Mouse (Mus musculus) kidney, postnatal 36 days (tissue): ENCODE measurements around the gene Klhl25.
"Not testable (repeated sequence)": the region's sequence is repeated elsewhere in the genome, so short reads cannot be mapped to it uniquely, and the experiment has no call there.

Experiments used
- DNase-seq, 2 experiments: peaks; one replicate each; pipeline ENCODE4 v3.0.0; 2021 to 2022; ENCODE audit warnings: mixed read lengths in 2 of 2

Gene Klhl25

DNA sequence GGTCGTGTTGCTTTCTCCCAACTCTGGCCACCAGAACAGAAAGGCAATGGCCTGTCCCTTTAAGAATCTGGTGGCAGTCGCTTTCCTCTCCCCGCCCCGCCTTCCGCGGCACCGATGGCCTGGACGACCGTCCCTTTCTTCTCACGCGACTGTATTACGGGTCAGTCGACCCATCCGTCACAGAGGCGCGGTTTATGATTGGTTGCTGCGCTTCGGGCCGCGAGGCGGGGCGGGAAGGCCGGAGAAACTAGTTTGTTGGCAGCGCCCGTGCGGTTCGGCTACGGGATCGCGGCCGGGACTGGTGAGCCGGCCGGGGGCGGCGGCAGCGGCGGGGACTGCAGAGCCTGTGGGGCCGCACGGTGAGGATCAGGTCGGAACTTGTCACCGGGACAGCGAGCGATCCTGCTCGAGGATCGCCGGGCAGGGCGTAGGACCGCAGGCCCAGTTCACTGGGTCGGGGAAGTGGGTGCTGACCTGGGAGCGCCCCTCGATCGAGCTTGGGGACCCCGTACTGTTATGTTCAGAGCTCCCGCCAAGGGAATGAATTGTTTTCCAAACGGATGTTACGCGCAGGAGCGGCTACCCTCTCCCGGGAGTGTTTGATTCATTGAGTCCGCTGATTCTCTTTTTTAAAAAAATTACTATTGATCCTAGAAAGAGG lies at the start of gene Klhl25:
TSS of gene Klhl25 (plus strand) at position 196 of the 661 bp plus-strand sequence.
- peak; percentile 97 to 98 for DNase-seq

DNA sequence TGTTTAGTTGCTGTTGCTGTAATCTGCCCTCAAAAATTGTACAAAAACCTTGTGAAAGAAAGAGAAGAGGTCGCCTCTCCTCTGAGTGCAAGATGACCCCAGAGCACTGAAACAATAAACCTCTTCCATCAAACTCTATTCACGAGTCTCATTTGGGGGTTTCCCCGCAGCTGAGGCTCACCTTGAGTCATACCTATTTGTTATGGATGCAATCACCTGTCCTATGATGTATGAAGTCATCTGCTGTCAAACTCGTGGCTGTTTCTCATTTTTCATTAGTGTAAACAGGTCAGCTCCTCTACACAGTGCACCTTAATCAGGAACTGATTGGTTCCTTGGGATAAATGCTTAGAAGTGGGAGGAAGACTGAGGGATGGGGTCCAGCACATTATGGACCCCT lies 47.6 kb upstream of the Klhl25 start:
- DNase-seq: no peak

DNA sequence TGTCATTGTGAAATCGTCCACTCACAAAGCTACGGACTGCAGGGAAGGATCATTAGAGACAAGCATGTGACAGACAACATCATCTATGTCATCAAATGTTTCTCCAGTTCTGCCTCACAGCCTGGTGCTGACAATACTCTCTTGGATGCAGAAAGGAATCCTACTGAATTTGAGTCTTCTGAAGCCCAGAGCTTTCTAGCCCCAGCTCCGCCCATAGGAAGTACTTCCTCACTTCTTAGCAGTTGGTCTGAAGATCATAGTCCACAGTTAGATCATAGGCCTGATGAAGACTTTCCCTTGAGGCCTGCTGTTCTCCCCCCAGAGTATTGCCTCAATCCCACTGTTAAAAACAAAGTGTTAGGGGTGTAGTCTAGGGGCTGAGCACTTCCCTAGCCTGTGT lies 47.1 kb upstream of the Klhl25 start:
- DNase-seq: no peak

DNA sequence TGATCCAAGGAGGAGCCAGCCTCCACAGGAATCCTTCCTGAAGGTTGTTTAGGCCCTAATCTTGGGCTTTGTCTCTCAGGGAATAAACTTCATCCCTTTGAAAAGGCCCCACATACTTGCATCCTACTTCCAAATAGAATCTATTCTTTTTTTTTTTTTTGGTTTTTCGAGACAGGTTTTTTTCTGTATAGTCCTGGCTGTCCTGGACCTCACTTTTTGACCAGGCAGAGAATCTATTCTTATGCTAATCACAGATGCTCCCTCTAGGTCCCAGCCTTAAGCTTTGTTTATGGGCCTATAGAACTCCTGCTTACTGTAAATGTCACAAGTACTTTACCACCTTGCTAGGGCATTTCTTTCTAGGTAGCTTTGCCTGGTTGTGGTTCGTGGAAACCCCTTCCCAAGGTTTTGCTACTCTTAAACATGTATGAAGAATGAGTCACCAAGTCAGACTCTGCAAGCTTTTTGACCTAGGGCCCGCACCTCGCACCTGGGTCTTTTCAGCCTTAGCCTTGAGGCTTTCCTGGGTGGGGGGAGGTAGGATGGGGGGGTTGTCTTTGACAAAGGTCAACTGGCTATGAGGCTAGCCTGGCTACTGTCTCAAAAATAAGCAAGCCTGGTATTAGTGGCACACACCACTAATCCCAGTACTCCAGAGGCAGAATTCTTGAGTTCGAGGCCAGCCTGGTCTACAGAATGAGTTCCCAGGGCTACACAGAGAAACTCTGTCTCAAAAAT lies 46.3 kb upstream of the Klhl25 start:
- no peak for DNase-seq

DNA sequence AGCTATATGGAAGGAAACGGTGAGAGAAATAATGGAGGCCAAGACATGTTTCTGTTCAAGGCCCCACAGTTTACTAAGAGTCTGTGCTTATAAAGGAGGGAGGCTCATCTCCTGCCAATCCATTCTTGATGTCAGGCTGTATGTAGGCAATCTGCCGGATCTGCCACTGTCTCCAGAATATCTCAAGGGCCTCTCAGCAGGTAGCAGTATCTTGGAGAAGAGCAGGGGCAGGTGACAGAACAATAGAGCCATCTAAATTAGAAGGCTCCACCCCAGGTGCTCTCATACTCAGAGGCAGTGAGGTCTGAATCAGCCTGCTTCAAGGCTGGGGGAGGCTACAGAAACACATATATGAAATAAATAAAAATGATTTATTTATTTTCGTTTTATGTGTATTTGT lies 45.2 kb upstream of the Klhl25 start:
- DNase-seq: no peak

DNA sequence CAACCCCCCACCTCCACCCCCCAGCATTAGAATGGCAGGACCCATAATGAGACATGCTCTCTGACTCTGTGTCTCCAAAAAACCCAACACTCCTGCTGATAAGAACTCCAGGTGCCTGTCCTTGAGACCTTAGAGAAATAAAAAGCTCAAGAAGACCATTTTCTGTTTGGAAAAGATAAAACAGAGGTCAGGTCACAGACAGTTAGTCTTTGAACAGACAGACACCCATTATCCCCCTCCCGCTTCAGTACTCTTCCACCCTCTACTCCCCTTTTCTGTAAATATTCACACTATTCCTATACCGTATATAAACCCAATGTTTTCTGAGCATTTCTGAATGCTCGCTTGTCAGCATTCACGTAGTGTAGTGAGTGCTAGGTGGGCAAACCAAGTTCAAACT lies 41.9 kb upstream of the Klhl25 start:
- DNase-seq: no peak

DNA sequence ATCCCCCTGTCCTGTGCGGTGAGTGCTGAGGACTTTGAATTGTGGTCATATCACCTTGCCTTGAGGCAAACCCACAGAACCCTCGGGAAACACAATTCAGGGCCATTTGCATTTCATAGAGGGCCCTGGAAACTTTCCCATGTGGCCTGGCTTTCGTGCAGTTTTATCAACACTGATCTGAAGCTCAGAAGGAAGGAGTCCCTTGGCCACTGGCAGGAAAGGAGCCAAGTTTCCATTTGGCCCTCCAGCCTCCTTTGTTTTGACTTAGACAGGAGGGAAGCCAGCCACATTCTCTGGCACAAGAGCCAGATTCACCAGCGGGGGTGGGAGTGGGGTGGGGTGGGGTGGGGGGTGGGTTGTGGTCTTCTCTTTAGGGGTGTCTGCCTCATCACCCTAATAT lies 41.4 kb upstream of the Klhl25 start:
- peak; percentile 78 to 79 for DNase-seq

DNA sequence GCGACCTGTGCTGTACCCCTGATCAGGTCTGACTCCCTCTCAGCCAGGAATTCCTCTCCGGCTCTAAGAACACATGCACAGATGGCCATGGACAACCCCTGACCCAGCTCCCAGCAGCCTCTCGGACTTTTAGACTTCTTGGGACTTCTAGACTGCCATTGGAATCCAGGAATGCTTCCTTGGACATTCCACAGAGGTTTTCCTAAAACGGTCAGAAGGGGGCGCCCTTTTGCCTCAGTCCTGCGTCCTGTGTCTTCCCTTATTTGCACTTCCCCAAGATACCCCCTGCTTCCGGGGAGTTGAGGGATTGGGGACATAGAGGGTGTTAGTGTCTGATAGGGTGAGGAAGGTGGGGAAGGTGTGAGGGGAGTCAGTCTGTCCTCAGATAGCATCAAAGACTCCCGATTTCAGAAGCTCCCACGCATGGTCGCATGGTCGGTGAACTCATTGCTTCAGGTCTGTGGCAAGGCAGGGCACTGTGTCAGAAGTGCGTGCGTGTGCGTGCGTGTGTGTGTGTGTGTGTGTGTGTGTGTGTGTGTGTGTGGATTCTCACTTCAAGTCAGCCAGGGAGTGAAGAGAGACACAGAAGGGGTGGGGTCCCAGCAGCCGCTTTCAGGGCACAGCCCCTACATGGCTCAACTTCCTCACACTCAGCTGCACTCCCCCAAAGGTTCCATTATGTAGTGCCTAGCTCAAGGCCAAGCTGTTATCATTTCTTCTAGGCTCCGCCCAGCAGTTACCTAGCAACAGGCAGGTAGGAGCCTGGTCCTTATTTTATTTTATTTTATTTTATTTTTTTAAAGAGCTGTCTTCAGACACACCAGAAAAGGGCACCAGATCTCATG lies 40.4 kb upstream of the Klhl25 start:
- DNase-seq: peak; percentile 32 to 74

DNA sequence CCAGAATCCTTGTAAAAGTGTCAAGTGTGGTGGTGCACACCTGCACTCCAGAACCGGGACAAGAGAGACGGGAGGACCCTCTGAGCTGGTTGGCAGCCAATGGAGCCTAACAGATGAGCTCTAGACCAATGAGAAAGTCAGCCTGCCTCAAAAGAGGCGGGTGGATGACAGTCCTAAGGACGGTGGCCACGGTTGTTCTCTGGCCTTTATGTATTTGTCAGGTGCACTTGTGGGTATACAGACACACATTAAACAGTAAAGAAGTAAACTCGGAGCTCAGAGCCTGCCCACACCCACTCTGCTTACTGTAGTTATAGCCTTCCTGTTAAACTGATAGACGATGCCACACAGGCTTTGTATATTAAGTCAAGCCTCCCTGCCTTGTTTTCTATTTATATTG lies 27.4 kb upstream of the Klhl25 start:
- DNase-seq: no peak

DNA sequence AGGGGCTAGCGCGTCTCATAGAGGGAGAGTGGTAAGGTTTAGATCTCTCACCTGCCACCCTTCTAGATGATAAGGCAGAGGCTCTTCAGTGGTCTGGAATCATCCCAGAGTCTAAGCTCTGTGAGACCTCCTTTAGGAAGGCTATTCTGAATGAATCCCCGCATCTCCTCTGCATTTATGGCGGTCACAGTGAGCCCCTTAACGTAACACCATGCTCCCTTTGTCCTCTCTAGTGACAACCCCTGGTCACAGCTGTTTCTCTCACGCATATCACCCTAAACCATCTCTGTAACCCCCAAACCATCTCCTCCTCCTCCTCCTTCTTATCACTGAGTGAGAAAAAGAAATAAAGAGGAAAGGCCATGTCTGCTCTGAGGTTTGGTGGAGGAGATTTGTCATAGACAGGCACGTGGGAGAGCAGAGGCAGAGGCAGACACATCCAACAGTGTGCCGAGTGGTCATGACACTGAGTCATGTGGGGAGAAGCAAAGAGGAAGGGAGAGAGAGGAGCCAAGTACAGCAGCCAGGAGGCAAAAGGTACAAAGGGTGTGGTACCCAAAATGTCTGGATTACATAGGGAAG lies 25.9 kb upstream of the Klhl25 start:
- DNase-seq: no peak

DNA sequence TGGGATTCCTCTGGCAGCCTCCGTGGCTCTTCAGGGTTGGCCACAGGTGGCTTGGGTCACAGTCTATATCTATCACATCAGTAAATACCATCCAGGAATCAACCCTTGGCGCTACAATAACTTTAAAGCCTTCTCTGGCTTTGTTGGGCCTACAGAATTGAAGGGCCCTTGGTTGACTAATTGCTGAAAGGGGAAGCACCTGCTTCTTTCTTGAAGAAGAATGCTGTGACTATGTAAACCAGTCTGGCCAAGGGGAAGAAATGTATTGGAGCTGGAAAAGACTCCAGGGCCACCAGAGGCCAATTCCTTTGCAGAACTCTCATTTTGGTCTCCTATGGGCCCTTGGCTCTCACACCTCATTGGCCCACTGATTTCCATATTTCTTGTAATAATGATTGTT lies 25.0 kb upstream of the Klhl25 start:
- no peak for DNase-seq

DNA sequence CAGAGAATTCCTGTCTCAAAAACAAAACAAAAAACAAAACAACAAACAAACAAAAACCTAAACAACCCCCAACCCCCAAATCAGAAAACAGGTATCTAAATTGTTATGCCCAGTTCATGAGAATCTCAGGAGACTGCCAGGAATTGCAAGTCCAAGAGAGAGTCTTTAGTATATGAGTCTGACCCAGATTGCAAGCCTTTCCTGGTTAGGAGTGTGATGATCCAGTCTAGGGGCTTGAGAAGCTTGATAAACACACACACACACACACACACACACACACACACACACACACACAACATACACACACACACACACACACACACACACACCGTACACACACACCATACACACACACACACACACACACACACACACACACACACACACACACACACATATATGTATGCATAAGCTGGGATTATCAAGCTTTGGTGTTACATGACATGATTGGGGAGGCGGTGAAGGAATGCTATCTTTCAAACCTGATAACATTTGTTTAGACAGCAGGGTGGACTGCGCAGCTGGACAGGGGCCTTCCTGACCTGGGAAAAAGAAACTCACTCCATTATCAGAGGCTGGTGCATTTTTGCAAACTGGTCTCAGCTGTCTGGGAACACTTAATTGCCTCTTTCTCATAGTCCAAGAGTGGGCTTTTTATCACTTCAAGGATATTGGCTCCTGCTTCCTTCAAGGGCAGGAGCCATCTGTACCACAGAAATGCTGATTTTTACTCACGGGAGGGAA lies 21.6 kb upstream of the Klhl25 start:
- DNase-seq: no peak

DNA sequence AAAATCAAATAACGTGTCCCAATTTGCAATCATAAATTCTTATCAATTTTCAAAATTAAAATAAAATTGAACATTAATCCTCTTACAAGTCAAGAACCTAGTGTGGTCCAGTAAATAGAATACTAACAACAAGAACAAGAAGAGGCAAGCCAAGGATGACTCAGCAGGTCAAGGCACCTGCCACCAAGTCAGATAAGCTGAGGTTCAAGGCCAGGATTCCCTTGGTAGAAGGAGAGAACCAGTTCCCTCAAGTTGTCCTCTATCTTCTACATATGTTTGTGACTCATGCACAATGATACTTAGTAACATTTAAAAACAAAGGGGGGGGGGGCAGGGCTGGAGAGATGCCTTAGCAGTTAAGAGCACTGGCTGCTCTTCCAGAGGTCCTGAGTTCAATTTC lies 20.8 kb upstream of the Klhl25 start:
- no peak for DNase-seq

DNA sequence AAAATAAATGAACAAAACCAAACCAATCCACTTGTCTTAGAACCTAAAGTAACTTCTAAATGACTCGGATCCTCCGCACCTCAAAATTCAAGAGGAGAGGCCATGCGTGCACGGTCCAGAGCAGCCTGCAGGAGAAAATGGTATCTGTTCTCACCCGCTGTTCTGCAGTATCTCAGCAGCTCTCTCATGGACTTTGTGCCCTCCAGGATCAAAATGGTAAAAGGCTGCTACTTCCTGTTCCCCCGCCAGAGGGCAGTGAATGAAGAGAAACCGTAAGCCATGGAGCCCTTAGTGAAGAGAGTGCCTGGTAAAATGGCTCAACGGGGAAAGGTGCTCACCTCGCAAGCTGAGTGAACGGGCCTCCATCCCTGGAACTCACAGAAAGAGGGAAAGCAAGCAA lies 20.3 kb upstream of the Klhl25 start:
- peak; percentile 78 to 85 for DNase-seq

DNA sequence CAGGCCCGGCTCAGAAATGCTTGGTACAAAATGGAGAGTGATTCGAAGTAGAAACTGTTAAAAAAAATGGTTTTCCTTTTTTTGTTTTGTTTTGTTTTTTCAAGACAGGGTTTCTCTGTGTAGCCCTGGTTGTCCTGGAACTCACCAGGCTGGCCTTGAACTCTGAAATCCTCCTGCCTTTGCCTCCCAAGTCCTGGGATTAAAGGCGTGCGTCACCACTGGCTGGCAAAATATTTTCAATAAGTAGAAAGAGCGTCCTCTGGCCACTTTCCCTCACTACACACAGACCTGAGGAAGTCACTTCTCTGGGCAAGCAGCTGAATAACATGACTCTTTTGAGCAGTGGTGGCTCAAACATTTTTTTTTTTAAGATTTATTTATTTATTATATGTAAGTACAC lies 19.6 kb upstream of the Klhl25 start:
- no peak for DNase-seq

DNA sequence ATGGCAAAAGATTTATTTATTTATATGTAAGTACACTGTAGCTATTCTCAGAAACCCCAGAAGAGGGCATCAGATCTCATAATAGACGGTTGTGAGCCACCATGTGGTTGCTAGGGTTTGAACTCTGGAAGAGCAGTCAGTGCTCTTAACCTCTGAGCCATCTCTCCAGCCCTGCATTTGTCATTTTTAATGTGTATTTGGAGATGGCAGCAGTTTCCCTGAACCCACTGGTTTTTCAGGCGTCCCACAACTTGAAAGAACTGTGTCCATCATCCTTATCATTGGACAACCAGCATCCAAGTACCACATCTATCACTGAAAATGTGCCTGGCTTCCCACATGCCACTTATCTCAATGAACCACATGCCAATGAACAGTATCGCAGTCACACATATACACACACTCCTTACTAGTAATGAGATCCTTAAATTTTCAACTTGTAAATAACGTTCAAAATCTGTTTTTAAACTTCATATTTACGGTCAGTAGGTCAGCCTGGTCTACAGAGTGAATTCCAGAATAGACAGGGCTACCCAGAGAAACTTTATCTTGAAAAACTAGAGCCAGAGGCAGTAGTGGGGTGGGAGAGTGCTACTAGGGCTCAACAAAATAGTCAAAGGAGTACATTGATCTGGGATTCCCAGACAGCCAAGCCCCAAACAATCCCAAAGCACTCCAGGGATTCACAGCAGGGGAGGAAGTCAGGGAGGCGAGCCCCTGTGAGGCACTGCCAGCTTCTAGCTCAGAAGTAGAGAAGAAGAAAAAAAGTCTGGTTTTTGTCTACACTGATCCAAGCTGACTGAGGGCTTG lies 17.7 kb upstream of the Klhl25 start:
- no peak for DNase-seq

DNA sequence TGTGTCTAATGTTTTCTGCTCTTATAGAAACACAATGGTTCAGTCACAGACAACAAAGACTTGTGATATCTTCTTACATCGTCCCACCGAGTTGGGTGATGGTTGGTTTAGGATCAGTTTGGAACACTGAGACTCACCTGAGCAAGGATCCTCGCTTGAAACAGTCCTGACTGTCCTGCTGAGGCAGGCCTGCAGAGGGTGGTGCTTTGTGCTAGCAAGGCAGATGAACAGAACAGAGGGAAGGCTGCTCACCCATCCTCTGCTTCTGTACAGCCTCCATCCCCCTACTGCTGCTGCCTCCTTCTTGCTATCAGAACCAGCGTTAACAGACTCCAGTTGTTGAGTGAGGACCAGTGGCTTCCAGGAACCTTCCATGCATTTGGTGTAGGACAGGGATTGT lies 14.2 kb upstream of the Klhl25 start:
- DNase-seq: not testable (repeated sequence)

DNA sequence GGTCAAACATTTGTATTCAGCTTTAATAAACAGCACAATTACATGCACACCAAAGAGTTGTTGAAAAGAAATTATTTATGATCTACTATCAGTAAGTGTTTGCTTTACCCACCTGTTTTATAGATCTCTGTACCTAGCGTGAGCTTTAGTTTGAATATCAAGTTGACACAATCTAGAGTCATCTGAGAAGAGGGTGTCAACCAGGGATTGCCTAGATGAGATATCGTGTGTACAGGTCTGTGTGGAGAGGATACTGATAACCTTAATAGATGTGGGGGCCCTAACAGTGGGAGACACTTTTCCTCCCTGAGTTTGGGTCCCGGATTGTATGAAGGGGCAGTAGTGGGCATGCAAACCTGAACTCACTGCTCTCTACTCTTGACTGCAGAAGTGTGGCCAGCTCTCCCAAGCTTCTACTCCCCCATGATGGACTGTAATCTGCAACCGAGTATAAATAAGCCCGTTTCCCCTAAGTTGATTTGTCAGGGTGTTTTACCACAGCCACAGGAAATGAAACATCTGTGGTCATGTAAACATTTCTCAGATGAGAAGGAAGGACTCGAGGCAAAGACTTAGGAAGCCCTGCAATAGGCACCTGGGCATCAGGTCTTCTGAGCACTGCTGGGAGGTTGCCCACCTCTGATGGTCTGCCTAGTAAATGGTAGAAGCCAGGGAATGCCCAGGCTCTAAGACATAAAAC lies 13.0 kb upstream of the Klhl25 start:
- DNase-seq: not testable (repeated sequence)

DNA sequence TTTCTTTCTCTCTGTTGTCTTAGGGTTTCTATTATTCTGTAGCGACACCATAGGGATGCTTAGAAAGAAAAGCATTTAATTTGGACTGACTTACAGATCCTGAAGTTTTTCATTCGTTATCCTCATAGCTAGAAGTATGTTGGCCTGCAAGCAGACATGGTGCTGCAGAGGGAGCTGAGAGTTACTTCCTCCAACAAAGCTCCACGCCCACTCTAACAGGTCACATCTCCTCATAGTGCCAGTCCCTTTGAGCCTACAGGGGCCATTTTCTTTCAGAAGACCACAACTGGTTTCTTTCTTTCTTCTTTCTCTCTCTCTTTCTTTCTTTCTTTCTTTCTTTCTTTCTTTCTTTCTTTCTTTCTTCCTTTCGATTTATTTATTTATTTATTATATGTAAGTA lies 8.0 kb upstream of the Klhl25 start:
- DNase-seq: no peak

DNA sequence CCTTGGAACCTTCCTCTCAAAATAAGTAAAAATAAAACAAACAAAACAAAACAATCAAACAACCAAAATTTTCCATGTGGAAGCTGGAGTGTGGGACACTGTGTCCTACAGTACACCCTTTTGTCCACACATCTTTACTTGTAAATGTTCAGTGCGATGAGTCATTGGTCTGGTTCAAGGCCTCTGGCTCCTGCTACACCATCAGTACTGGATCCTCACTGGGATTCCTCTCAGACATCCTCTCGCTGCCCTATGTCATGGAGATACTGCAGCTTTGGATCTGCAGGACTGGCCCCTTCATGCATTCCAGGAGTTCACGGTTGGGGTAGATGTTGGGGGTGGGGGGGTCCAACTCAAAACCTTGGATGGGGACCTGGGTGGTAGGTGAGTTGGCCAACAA lies 5.8 kb upstream of the Klhl25 start:
- DNase-seq: no peak

DNA sequence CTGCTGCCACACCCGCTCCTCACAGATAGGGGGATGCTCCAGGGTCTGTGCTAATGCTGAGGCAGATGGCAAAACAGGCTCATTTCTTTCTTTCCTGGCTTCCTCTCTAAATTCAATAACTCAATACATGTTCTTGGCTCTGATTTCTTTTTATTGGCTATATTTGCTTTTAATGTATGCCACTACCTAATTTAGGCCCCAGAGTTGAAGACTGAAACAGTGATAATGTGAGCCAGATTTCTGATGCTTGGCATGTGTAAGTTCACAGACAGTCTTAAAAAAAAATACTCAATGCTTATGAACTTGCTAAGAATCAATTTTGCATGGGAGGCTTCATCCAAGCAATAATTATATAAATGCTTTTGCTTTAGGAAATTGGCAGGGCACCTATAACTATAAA lies 2.2 kb upstream of the Klhl25 start:
- no peak for DNase-seq
